Mouse (Mus musculus) bone marrow macrophage, adult 2 months (primary cell): ENCODE measurements at regions not wholly inside any gene's neighbourhood (a gene's known extent, or its start where the extent isn't known, plus 50 kb on each side); places are given as distances from the start of the nearest gene placed in this dataset.

ENCODE experiments used
- CTCF ChIP-seq: IDR thresholded peaks from 2 replicates; pipeline ENCODE4 v1.5.1; 2012; ENCODE audit warnings: low read depth, mild to moderate bottlenecking, low read length, moderate library complexity
- POLR2A ChIP-seq: IDR thresholded peaks from 2 replicates; pipeline ENCODE4 v1.6.1; 2012; ENCODE audit warnings: mild to moderate bottlenecking, low read depth, low read length, borderline replicate concordance

DNA sequence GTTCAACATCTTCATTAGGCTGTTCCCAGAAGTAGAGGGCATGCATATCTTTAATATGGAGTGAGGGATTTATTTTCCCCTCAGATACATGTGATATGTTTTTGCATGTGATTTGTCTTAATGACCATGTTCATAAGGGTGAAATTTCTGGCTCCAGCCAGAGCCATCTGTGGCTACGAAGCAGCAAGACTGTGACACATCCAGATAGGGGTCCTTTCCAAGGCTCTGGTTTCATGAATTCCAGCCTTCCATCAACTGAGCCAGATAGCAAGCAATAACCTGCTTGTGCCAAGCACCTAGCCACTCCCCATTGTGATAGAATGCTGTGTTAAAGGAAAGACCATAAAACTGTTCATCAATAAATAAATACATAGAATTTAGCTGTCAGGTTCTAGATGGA lies 389.6 kb downstream of the 1700129C05Rik start:
- TF ChIP-seq CTCF (no peak), POLR2A (no peak)
